Mouse (Mus musculus) midbrain, embryonic 16.5 days (tissue): ENCODE measurements around the gene Col15a1. TPM values are rescaled to one million over a fixed set of nuclear protein-coding genes. Genes with fewer than 3 reads are reported as not detected.

Source experiments
- ATAC-seq: fragments of 200-750 bp; cut with Nextera tagmentation; 2 replicates; pipeline ENCODE4 v1.8.0; 2017; ENCODE audit warnings: moderate TSS enrichment
- H3K27ac ChIP-seq: fragments of 300-500 bp; sonication (generic); 2 replicates; pipeline ENCODE4 v1.5.1; 2014; ENCODE audit warnings: mild to moderate bottlenecking, low read length, mixed read lengths
- H3K27me3 ChIP-seq: fragments of 300-500 bp; sonication (generic); 2 replicates; pipeline ENCODE4 v1.6.1; 2014; ENCODE audit warnings: low read depth, low read length, mixed read lengths; ENCODE audit not compliant: control insufficient read depth, insufficient read depth
- H3K36me3 ChIP-seq: fragments of 300-500 bp; sonication (generic); 2 replicates; pipeline ENCODE4 v1.6.1; 2014; ENCODE audit warnings: mild to moderate bottlenecking, low read length, moderate library complexity, mixed read lengths; ENCODE audit not compliant: control insufficient read depth, insufficient read depth
- H3K4me1 ChIP-seq: fragments of 300-500 bp; sonication (generic); 2 replicates; pipeline ENCODE4 v1.6.1; 2014; ENCODE audit warnings: mild to moderate bottlenecking, low read length, mixed read lengths; ENCODE audit not compliant: control insufficient read depth, insufficient read depth
- H3K4me2 ChIP-seq: fragments of 300-500 bp; sonication (generic); 2 replicates; pipeline ENCODE4 v1.6.1; 2014; ENCODE audit warnings: mild to moderate bottlenecking, low read length, mixed read lengths
- H3K4me3 ChIP-seq: fragments of 300-500 bp; sonication (generic); 2 replicates; pipeline ENCODE4 v1.5.1; 2014; ENCODE audit warnings: low read depth, mild to moderate bottlenecking, low read length, moderate library complexity, mixed read lengths
- H3K9ac ChIP-seq: fragments of 300-500 bp; sonication (generic); 2 replicates; pipeline ENCODE4 v1.6.1; 2014; ENCODE audit warnings: low read depth, low read length, mixed read lengths
- H3K9me3 ChIP-seq: fragments of 300-500 bp; sonication (generic); replicated peaks from 2 replicates; pipeline ENCODE4 v1.6.1; 2014; ENCODE audit warnings: mild to moderate bottlenecking, low read length, mixed read lengths; ENCODE audit not compliant: control insufficient read depth, poor library complexity, severe bottlenecking
- WGBS: fragments of 180-500 bp; shearing (Covaris S2); extraction: QIAGEN DNeasy Blood & Tissue Kit; methylation state at CpG from one replicate; pipeline ENCODE4 v1.1.7; 2014; 5-methylcytosine and 5-hydroxymethylcytosine counted together
- polyA plus RNA-seq: library from polyadenylated mRNA; unstranded; fragments of >200 nt; fragmentation: Nextera tagmentation; extraction: Ambion mirVana; gene quantifications from 2 replicates; pipeline ENCODE4 v1.2.1, GENCODE M21; 2015

Col15a1 gene
- polyA plus RNA-seq, 1 experiment from 2014 or later, result 5.3 TPM

DNA sequence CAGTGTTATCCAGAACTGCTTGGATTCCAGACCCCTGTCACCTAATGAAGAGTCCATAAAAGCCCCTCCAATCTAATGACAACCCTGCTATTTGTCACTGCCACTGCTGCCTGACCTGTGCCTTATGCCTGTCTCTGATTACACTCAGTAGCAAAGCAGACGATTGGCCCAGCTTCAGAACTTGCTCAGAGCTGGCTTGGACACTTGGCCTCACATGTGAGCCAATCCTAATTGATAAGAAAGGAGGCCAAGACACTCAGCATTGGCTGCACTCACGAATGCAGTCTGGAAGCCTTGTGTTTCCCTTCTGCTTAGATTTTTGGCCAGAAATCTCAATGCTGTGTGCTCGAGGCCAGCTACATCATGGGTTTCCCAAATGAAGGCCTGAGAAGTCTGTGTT is 87.6 kb downstream of the Col15a1 start:
- no peak overlapping the region for H3K9ac ChIP-seq
- no peaks in the 10 kb centered on the region; the same call in 1 of the 2 replicates for H3K9me3 ChIP-seq
- H3K4me1 ChIP-seq, result no peaks in the 10 kb centered on the region
- H3K27ac ChIP-seq, result no peak overlapping the region
- H3K4me2 ChIP-seq, result no peak overlapping the region
- no peak for ATAC-seq
- H3K36me3 ChIP-seq, result peaks cover 8% of the 10 kb centered on the region; the same call in 1 of the 2 replicates
- H3K4me3 ChIP-seq, result no peak overlapping the region
- H3K27me3 ChIP-seq, result no peaks in the 10 kb centered on the region
- WGBS, result 76% methylated on average over 3 of the region's 3 CpGs

GRCm38 (mm10) chr4:47300701-47301100 is 92.7 kb downstream of the Col15a1 start:
- no peak overlapping the region for H3K4me3 ChIP-seq
- no peak overlapping the region for H3K4me2 ChIP-seq
- 83% methylated on average over 2 of the region's 2 CpGs for WGBS
- H3K27ac ChIP-seq, result no peak overlapping the region
- H3K27me3 ChIP-seq, result no peaks in the 10 kb centered on the region
- ATAC-seq, result no peak
- H3K4me1 ChIP-seq, result no peaks in the 10 kb centered on the region
- no peak overlapping the region for H3K9ac ChIP-seq
- H3K36me3 ChIP-seq, result peaks cover 8% of the 10 kb centered on the region; the same call in 1 of the 2 replicates
- no peaks in the 10 kb centered on the region; the same call in 1 of the 2 replicates for H3K9me3 ChIP-seq

DNA sequence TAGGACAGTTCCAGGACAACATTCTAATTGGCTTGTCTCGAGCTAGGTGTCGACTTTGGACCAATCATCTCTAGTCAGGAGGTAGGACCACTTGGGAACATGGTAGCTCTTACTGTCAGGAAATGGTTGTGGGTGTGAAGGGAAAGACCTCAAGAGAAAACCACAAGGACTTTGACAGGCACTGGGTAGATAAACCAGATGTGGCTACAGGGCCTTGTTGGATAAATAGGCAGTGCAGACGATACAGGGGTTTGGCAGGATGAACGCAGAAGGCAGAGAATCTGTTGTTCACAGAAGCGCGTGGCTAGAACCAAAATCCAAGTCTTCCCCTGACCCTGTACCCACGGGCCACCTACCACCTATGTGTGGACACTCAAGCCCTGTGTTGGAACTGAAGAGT is 94.6 kb downstream of the Col15a1 start:
- Histone ChIP-seq H3K4me2 (no peak overlapping the region), H3K9me3 (no peaks in the 10 kb centered on the region; the same call in 1 of the 2 replicates), H3K9ac (no peak overlapping the region), H3K4me1 (no peaks in the 10 kb centered on the region), H3K36me3 (peaks cover 8% of the 10 kb centered on the region; the same call in 1 of the 2 replicates), H3K27me3 (no peaks in the 10 kb centered on the region), H3K4me3 (no peak overlapping the region), H3K27ac (no peak overlapping the region)
- WGBS, result 95% methylated on average over 7 of the region's 7 CpGs
- no peak for ATAC-seq

- ATAC-seq, result no peak
- Histone ChIP-seq H3K9ac (no peak overlapping the region), H3K4me2 (no peak overlapping the region), H3K36me3 (peaks cover 7% of the 10 kb centered on the region; the same call in 1 of the 2 replicates), H3K27ac (no peak overlapping the region), H3K9me3 (no peaks in the 10 kb centered on the region; the same call in 1 of the 2 replicates), H3K4me1 (no peaks in the 10 kb centered on the region), H3K4me3 (no peak overlapping the region), H3K27me3 (no peaks in the 10 kb centered on the region)
- WGBS, result 78% methylated on average over 5 of the region's 5 CpGs
Observed at GRCm38 (mm10) chr4:47303340-47303998, 95.5 kb downstream of the Col15a1 start.

GRCm38 (mm10) chr4:47309886-47310625 is 102.1 kb downstream of the Col15a1 start:
- Histone ChIP-seq H3K9ac (no peak overlapping the region), H3K36me3 (no peaks in the 10 kb centered on the region), H3K27me3 (no peaks in the 10 kb centered on the region), H3K4me1 (no peaks in the 10 kb centered on the region), H3K27ac (no peak overlapping the region), H3K9me3 (no peaks in the 10 kb centered on the region), H3K4me2 (no peak overlapping the region), H3K4me3 (no peak overlapping the region)
- WGBS, result 89% methylated on average over 12 of the region's 12 CpGs
- ATAC-seq, result no peak

DNA sequence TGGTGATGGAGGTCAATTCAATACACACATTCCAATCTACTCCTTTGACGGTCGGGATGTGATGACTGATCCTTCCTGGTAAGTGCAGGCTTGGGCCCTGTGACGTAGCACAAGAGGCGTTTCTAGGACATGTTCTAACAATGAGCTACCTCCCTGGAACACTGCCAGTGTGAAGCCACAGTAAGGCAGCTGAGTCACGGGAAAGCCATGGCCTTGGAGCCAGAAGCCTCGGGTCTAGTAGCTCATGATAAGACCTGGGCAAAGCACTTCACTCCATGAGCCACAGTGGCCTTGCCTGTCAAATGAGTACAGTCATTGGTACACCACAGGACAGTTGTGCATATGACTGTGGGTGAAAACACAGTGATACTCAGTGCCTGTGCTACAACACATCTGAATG is 102.9 kb downstream of the Col15a1 start:
- no peak overlapping the region for H3K27ac ChIP-seq
- no peaks in the 10 kb centered on the region for H3K27me3 ChIP-seq
- no peak overlapping the region for H3K9ac ChIP-seq
- no peaks in the 10 kb centered on the region for H3K9me3 ChIP-seq
- H3K36me3 ChIP-seq, result no peaks in the 10 kb centered on the region
- ATAC-seq, result no peak
- H3K4me2 ChIP-seq, result no peak overlapping the region
- no peak overlapping the region for H3K4me3 ChIP-seq
- no peaks in the 10 kb centered on the region for H3K4me1 ChIP-seq
- WGBS, result 76% methylated on average over 6 of the region's 6 CpGs

GRCm38 (mm10) chr4:47311467-47311866 is 103.5 kb downstream of the Col15a1 start:
- Histone ChIP-seq H3K4me2 (no peak overlapping the region), H3K27me3 (no peaks in the 10 kb centered on the region), H3K9me3 (no peaks in the 10 kb centered on the region), H3K27ac (no peak overlapping the region), H3K4me1 (no peaks in the 10 kb centered on the region), H3K9ac (no peak overlapping the region), H3K36me3 (no peaks in the 10 kb centered on the region), H3K4me3 (no peak overlapping the region)
- 95% methylated on average over 6 of the region's 6 CpGs for WGBS
- no peak for ATAC-seq

- H3K4me3 ChIP-seq, result no peak overlapping the region
- H3K36me3 ChIP-seq, result no peaks in the 10 kb centered on the region
- no peak for ATAC-seq
- no peaks in the 10 kb centered on the region for H3K27me3 ChIP-seq
- WGBS, result 69% methylated on average over 7 of the region's 7 CpGs
- no peaks in the 10 kb centered on the region for H3K9me3 ChIP-seq
- H3K27ac ChIP-seq, result no peak overlapping the region
- H3K4me1 ChIP-seq, result no peaks in the 10 kb centered on the region
- no peak overlapping the region for H3K4me2 ChIP-seq
- H3K9ac ChIP-seq, result no peak overlapping the region
Observed at GRCm38 (mm10) chr4:47311929-47312328, 104.0 kb downstream of the Col15a1 start.

DNA sequence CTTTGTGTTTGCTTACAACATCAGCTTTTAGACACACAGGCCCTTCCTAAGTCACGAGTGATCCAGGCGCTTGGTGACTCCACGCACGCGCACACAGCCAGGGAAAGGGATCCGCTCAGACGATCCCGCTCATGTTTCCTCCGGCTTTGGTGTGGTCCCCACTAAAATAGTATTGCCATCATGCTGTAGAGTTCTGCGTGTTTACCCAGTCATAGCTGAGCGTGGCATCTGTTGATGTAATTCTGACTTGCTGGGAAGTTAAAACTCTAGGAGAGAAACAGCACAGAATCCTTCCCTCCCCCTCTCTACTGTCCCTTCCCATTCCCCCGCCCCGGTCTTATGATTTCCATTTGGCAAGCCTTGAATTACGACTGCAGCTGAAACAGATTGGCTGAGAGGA is 104.7 kb downstream of the Col15a1 start:
- 76% methylated on average over 14 of the region's 14 CpGs for WGBS
- Histone ChIP-seq H3K27ac (no peak overlapping the region), H3K9ac (no peak overlapping the region)

More for the DNA sequence above, 104.7 kb downstream of the Col15a1 start:
- Histone ChIP-seq H3K4me3 (no peak overlapping the region), H3K4me2 (no peak overlapping the region), H3K36me3 (no peaks in the 10 kb centered on the region), H3K9me3 (no peaks in the 10 kb centered on the region), H3K27me3 (no peaks in the 10 kb centered on the region), H3K4me1 (no peaks in the 10 kb centered on the region)
- ATAC-seq, result no peak
